Mouse (Mus musculus) heart, adult 2 months (tissue): ENCODE data around the gene Ubtd2.

Experiments used
- CTCF ChIP-seq: fragments of 200-600 bp; IDR thresholded peaks from 2 replicates; pipeline ENCODE4 v1.8.1; 2022; ENCODE audit warnings: antibody characterized with exemption, mild to moderate bottlenecking, moderate library complexity
- EP300 ChIP-seq: fragments of 200-500 bp; IDR thresholded peaks from 2 replicates; pipeline ENCODE4 v1.6.1; 2011; ENCODE audit warnings: low read depth, low read length, control low read depth; ENCODE audit not compliant: insufficient read depth
- POLR2A ChIP-seq: fragments of 200-500 bp; IDR thresholded peaks from 2 replicates; pipeline ENCODE4 v1.6.1; 2011; ENCODE audit warnings: mild to moderate bottlenecking, low read depth, low read length, control low read depth; ENCODE audit not compliant: insufficient read depth

- TF ChIP-seq CTCF (no peak), EP300 (no peak), POLR2A (no peak)
These were observed 855 bp upstream of the Ubtd2 start for GRCm38 (mm10) chr11:32454231-32454799.
